Mouse (Mus musculus): Measurements from ENCODE around the gene Cacna1c.

- no peak for TF ChIP-seq REST (IDR thresholded peaks at IDR 0.05; ENCODE audit: insufficient read depth, insufficient read length)
- no peak for TF ChIP-seq POLR2A (IDR thresholded peaks at IDR 0.05; ENCODE audit: insufficient read length, low read depth)
- no peak for TF ChIP-seq TCF12 (IDR thresholded peaks at IDR 0.05; ENCODE audit: insufficient read depth, poor library complexity, severe bottlenecking)
- no peak for TF ChIP-seq MYOD1 (IDR thresholded peaks at IDR 0.05; ENCODE audit: control insufficient read depth in 1 of 3, insufficient read length in 2 of 3, low read depth in 2 of 3)
- no peak for TF ChIP-seq E2F4 (IDR thresholded peaks at IDR 0.05; ENCODE audit: insufficient read depth)
- TF ChIP-seq MAX (IDR thresholded peaks at IDR 0.05; ENCODE audit: low read depth): no peak
- no peak for TF ChIP-seq POLR2AphosphoS2 (IDR thresholded peaks at IDR 0.05; ENCODE audit: insufficient read length, low read depth)
- no peak for TF ChIP-seq USF1 (IDR thresholded peaks at IDR 0.05; ENCODE audit: low read depth)
- TF ChIP-seq SRF (IDR thresholded peaks at IDR 0.05; ENCODE audit: control insufficient read depth, insufficient read length, low read depth): no peak
- TF ChIP-seq TCF3 (IDR thresholded peaks at IDR 0.05; ENCODE audit: insufficient read length, low read depth): no peak
- no peak for TF ChIP-seq MYOG (IDR thresholded peaks at IDR 0.05; ENCODE audit: control insufficient read depth in 1 of 3, insufficient read depth in 1 of 3, insufficient read length in 2 of 3, low read depth in 2 of 3)
These were observed 77.8 kb downstream of the Cacna1c start for GRCm38 (mm10) chr6:119118371-119118770.

Measured in myocyte (in vitro differentiated cells).